Mouse (Mus musculus) C2C12 (cell line): ENCODE data around the gene Lmod3.

Experiments used
- CTCF ChIP-seq: IDR thresholded peaks from one replicate; pipeline ENCODE4 v1.5.1; 2011; ENCODE audit not compliant: control insufficient read depth, insufficient read depth, insufficient read length
- USF1 ChIP-seq: IDR thresholded peaks from one replicate; pipeline ENCODE4 v1.6.1; 2011; ENCODE audit warnings: low read depth, mild to moderate bottlenecking, control low read depth, moderate library complexity

DNA sequence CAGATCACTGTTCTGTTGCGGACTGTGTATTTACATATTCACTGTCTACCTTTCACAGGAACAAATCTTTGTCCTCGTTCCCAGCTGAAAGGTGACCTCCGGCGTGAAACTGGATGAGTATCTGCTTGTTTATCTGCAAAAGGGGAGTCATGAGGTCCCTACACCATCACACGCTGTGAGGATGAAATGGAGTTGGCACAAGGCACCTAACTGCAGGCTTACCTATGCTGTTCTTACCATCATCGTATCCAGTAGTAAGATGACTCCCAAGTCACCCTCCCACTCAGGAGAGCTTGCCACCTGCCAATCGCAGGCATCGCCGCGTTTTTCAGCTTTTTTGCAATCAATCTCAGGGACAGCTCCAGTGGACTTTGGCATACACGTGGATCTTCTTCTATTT, 17.0 kb upstream of the Lmod3 start:
- TF ChIP-seq USF1 (no peak), CTCF (no peak)
